Mouse (Mus musculus) hindbrain, embryonic 16.5 days (tissue): ENCODE results near the gene Smim13. TPM values are rescaled to one million over a fixed set of nuclear protein-coding genes. Genes with fewer than 3 reads are reported as not detected.

Experiments
- ATAC-seq: fragments of 200-750 bp; cut with Nextera tagmentation; 2 replicates; pipeline ENCODE4 v1.8.0; 2017; ENCODE audit warnings: moderate TSS enrichment, moderate library complexity
- H3K27ac ChIP-seq: fragments of 300-500 bp; sonication (generic); 2 replicates; pipeline ENCODE4 v1.5.1; 2014; ENCODE audit warnings: low read depth, mild to moderate bottlenecking, control low read depth, low read length, moderate library complexity
- H3K27me3 ChIP-seq: fragments of 300-500 bp; sonication (generic); replicated peaks from 2 replicates; pipeline ENCODE4 v1.6.1; 2014; ENCODE audit warnings: low read length; ENCODE audit not compliant: control insufficient read depth, insufficient read depth
- H3K36me3 ChIP-seq: fragments of 300-500 bp; sonication (generic); 2 replicates; pipeline ENCODE4 v1.6.1; 2014; ENCODE audit warnings: mild to moderate bottlenecking, low read length, moderate library complexity, mixed read lengths; ENCODE audit not compliant: control insufficient read depth, insufficient read depth
- H3K4me1 ChIP-seq: fragments of 300-500 bp; sonication (generic); 2 replicates; pipeline ENCODE4 v1.6.1; 2014; ENCODE audit warnings: low read depth, low read length; ENCODE audit not compliant: control insufficient read depth, insufficient read depth
- H3K4me2 ChIP-seq: fragments of 300-500 bp; sonication (generic); 2 replicates; pipeline ENCODE4 v1.6.1; 2014; ENCODE audit warnings: mild to moderate bottlenecking, low read length, control low read depth, moderate library complexity
- H3K4me3 ChIP-seq: fragments of 300-500 bp; sonication (generic); 2 replicates; pipeline ENCODE4 v1.5.1; 2014; ENCODE audit warnings: mild to moderate bottlenecking, low read length, control low read depth, moderate library complexity
- H3K9ac ChIP-seq: fragments of 300-500 bp; sonication (generic); 2 replicates; pipeline ENCODE4 v1.6.1; 2014; ENCODE audit warnings: low read depth, mild to moderate bottlenecking, control low read depth, low read length, moderate library complexity
- H3K9me3 ChIP-seq: fragments of 300-500 bp; sonication (generic); 2 replicates; pipeline ENCODE4 v1.6.1; 2014; ENCODE audit warnings: mild to moderate bottlenecking, low read length, moderate library complexity; ENCODE audit not compliant: control insufficient read depth
- WGBS: fragments of 180-500 bp; shearing (Covaris S2); extraction: QIAGEN DNeasy Blood & Tissue Kit; methylation state at CpG from one replicate; pipeline ENCODE4 v1.1.7; 2014; 5-methylcytosine and 5-hydroxymethylcytosine counted together
- polyA plus RNA-seq: library from polyadenylated mRNA; unstranded; fragments of >200 nt; fragmentation: Nextera tagmentation; extraction: Ambion mirVana; gene quantifications from 2 replicates; pipeline ENCODE4 v1.2.1, GENCODE M21; 2015

Smim13 gene
- polyA plus RNA-seq, 1 experiment from 2014 or later: 28.5 TPM

GRCm38 (mm10) chr13:41295886-41296285 is 46.2 kb downstream of the Smim13 start:
- no peaks in the 10 kb centered on the region for H3K36me3 ChIP-seq
- H3K27me3 ChIP-seq: no peaks in the 10 kb centered on the region
- peaks cover 3% of the 10 kb centered on the region for H3K9me3 ChIP-seq
- no peaks in the 10 kb centered on the region for H3K4me1 ChIP-seq
- no peak overlapping the region for H3K27ac ChIP-seq
- H3K4me3 ChIP-seq: no peak overlapping the region
- H3K9ac ChIP-seq: no peak overlapping the region
- no peak overlapping the region for H3K4me2 ChIP-seq
- WGBS: 65% methylated on average over 6 of the region's 6 CpGs
- no peak for ATAC-seq

DNA sequence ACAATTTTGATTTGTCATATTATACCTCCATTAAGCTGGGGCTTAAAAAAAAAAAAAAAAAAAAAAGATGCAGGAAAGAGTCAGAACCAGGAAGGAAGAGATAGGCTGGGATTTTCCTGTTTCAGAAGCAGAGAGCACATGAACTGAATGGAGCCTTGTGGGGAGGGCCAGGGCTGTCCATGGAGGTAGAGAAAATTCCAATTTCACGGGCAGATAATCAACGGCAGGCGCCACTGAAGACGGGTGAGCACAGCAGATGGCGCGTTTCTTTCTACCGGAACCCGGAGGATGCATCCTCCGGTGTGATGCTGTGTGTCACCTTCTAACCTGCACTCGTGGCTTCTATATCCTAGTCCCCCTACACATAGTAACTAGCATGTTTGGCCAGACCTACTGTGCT is 46.8 kb downstream of the Smim13 start:
- H3K4me1 ChIP-seq: no peaks in the 10 kb centered on the region
- ATAC-seq: peak; percentile 70
- no peak overlapping the region for H3K4me3 ChIP-seq
- no peaks in the 10 kb centered on the region for H3K36me3 ChIP-seq
- H3K4me2 ChIP-seq: peak overlapping the region; percentile 35
- WGBS: 31% methylated on average over 10 of the region's 10 CpGs
- no peak overlapping the region for H3K27ac ChIP-seq
- no peak overlapping the region; the same call in 1 of the 2 replicates for H3K9ac ChIP-seq
- no peaks in the 10 kb centered on the region for H3K27me3 ChIP-seq
- peaks cover 2% of the 10 kb centered on the region for H3K9me3 ChIP-seq

GRCm38 (mm10) chr13:41298533-41298932 is 48.9 kb downstream of the Smim13 start:
- no peaks in the 10 kb centered on the region for H3K9me3 ChIP-seq
- H3K27ac ChIP-seq: no peak overlapping the region
- WGBS: 36% methylated on average over 2 of the region's 2 CpGs
- no peaks in the 10 kb centered on the region for H3K36me3 ChIP-seq
- no peaks in the 10 kb centered on the region for H3K4me1 ChIP-seq
- H3K27me3 ChIP-seq: no peaks in the 10 kb centered on the region
- H3K9ac ChIP-seq: no peak overlapping the region
- H3K4me3 ChIP-seq: no peak overlapping the region
- H3K4me2 ChIP-seq: no peak overlapping the region
- no peak for ATAC-seq

GRCm38 (mm10) chr13:41298996-41299395 is 49.4 kb downstream of the Smim13 start:
- no peak for ATAC-seq
- no peak overlapping the region for H3K4me2 ChIP-seq
- 14% methylated on average over 5 of the region's 5 CpGs for WGBS
- H3K4me1 ChIP-seq: no peaks in the 10 kb centered on the region
- H3K27me3 ChIP-seq: no peaks in the 10 kb centered on the region
- no peak overlapping the region for H3K4me3 ChIP-seq
- no peaks in the 10 kb centered on the region for H3K9me3 ChIP-seq
- no peak overlapping the region for H3K27ac ChIP-seq
- no peak overlapping the region for H3K9ac ChIP-seq
- no peaks in the 10 kb centered on the region for H3K36me3 ChIP-seq

GRCm38 (mm10) chr13:41300037-41300436 is 50.4 kb downstream of the Smim13 start:
- H3K9me3 ChIP-seq: no peaks in the 10 kb centered on the region
- H3K27ac ChIP-seq: no peak overlapping the region
- H3K4me1 ChIP-seq: no peaks in the 10 kb centered on the region
- H3K4me3 ChIP-seq: no peak overlapping the region
- H3K4me2 ChIP-seq: no peak overlapping the region
- 58% methylated on average over 4 of the region's 4 CpGs for WGBS
- H3K27me3 ChIP-seq: no peaks in the 10 kb centered on the region
- H3K36me3 ChIP-seq: no peaks in the 10 kb centered on the region
- no peak for ATAC-seq
- H3K9ac ChIP-seq: no peak overlapping the region

- Histone ChIP-seq H3K4me3 (no peak overlapping the region), H3K9ac (no peak overlapping the region), H3K4me1 (no peaks in the 10 kb centered on the region), H3K27ac (no peak overlapping the region), H3K27me3 (no peaks in the 10 kb centered on the region), H3K36me3 (no peaks in the 10 kb centered on the region), H3K9me3 (no peaks in the 10 kb centered on the region), H3K4me2 (no peak overlapping the region)
- ATAC-seq: no peak
- WGBS: 60% methylated on average over 10 of the region's 10 CpGs
Measured at GRCm38 (mm10) chr13:41302716-41303115, 53.1 kb downstream of the Smim13 start.

GRCm38 (mm10) chr13:41320749-41321148 is 71.1 kb downstream of the Smim13 start:
- Histone ChIP-seq H3K27ac (peak overlapping the region; percentile 74), H3K4me2 (no peak overlapping the region), H3K4me3 (no peak overlapping the region), H3K36me3 (peaks cover 10% of the 10 kb centered on the region), H3K27me3 (no peaks in the 10 kb centered on the region), H3K9ac (no peak overlapping the region), H3K4me1 (peaks cover 3% of the 10 kb centered on the region; the same call in 1 of the 2 replicates), H3K9me3 (no peaks in the 10 kb centered on the region)
- peak; percentile 61; the same call in 1 of the 2 replicates for ATAC-seq
- WGBS: 46% methylated on average over 5 of the region's 5 CpGs

- Histone ChIP-seq H3K9me3 (no peaks in the 10 kb centered on the region), H3K36me3 (peaks cover 4% of the 10 kb centered on the region), H3K4me3 (no peak overlapping the region), H3K9ac (no peak overlapping the region), H3K4me2 (no peak overlapping the region), H3K27me3 (no peaks in the 10 kb centered on the region), H3K27ac (peak overlapping the region; percentile 74), H3K4me1 (peaks cover 3% of the 10 kb centered on the region; the same call in 1 of the 2 replicates)
- no peak for ATAC-seq
- WGBS: 76% methylated on average over 3 of the region's 3 CpGs
Measured at GRCm38 (mm10) chr13:41321433-41321832, 71.8 kb downstream of the Smim13 start.

DNA sequence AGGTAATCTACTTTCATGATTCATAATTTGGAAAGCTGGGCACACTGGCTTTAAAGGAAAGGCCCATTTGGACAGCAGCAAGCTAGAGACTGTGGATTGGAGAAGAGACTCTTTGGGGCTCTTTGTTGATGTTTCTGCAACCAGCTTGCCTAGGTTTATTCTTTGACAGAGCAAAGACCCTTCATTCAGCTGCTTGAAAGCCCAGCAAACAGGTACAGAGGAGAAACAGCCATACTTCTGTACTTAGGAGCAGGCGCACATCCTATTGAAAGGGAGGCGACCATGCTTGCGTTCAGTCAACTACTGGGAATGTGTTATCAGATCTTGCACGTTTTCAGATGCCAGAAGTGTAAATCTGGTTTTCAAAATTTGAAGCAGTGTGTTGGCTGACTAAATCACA is 75.0 kb downstream of the Smim13 start:
- Histone ChIP-seq H3K4me2 (no peak overlapping the region), H3K4me1 (peaks cover 3% of the 10 kb centered on the region; the same call in 1 of the 2 replicates), H3K27ac (no peak overlapping the region), H3K36me3 (no peaks in the 10 kb centered on the region), H3K9ac (no peak overlapping the region), H3K9me3 (no peaks in the 10 kb centered on the region), H3K4me3 (no peak overlapping the region), H3K27me3 (no peaks in the 10 kb centered on the region)
- no peak for ATAC-seq
- 91% methylated on average over 4 of the region's 4 CpGs for WGBS

DNA sequence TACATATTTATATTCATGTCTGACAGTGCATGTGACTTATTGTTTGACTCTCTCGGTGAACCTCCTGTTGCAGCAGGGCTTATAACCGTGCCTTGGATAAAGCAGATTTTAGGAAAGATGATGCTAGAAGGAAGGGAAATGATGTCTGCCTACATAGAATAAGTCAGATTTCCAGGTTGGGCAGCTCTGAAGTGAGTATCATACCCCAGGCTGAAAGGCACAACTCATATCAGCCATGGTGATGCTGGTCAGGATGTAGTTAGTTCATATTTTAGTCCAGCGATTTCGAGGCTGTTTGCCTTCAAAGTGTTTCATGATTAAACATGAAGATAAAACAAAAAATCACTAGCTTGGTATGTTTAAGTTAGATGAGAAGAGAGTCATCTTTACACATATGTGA is 75.7 kb downstream of the Smim13 start:
- 82% methylated on average over 4 of the region's 4 CpGs for WGBS
- H3K27ac ChIP-seq: no peak overlapping the region

More for the DNA sequence above, 75.7 kb downstream of the Smim13 start:
- H3K4me1 ChIP-seq: peaks cover 3% of the 10 kb centered on the region; the same call in 1 of the 2 replicates
- no peak overlapping the region for H3K4me3 ChIP-seq
- no peaks in the 10 kb centered on the region for H3K9me3 ChIP-seq
- no peak overlapping the region for H3K4me2 ChIP-seq
- no peak overlapping the region for H3K9ac ChIP-seq
- no peaks in the 10 kb centered on the region for H3K27me3 ChIP-seq
- H3K36me3 ChIP-seq: no peaks in the 10 kb centered on the region
- no peak for ATAC-seq
